Mouse (Mus musculus) forelimb bud, embryonic 11.5 days (tissue): ENCODE measurements around the gene Fndc3b.
A peak's percentile ranks its signal among the peaks of the same experiment; 100 is the strongest.

Experiments used
- DNase-seq: peaks from one replicate; pipeline ENCODE4 v3.0.0-alpha.2; 2012; ENCODE audit warnings: low read depth, low spot score

The Fndc3b gene

DNA sequence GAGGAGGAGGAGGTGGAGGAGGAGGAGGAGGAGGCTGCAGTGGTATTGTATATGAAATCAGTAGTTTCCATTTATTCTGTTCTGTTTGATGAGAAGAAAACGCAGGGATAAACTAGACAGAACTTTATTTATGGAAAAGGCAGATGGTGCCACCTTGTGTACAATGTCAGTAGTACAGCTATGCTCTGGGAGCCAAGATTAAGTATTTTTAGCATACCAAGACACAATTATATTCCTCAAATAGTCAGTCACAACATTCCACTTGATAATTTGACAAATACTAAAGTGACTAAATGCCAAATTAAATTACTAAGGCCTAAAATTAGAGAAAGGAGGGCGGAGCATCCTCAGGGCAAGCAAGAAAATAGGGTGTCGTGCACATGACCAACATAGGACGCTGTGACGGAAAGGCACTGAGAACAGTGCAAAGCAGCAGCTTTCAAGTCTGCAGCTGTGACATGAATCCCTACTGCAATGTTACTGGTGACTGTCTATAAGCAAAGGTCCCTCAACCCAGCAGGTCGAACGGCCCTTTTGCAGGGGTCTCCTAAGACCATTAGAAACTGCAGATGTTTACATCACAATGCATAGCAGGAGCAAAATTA lies 244.7 kb downstream of the Fndc3b start:
- DNase-seq = peak; percentile 30

GRCm38 (mm10) chr3:27463373-27463772 lies 247.7 kb downstream of the Fndc3b start:
- DNase-seq = no peak

DNA sequence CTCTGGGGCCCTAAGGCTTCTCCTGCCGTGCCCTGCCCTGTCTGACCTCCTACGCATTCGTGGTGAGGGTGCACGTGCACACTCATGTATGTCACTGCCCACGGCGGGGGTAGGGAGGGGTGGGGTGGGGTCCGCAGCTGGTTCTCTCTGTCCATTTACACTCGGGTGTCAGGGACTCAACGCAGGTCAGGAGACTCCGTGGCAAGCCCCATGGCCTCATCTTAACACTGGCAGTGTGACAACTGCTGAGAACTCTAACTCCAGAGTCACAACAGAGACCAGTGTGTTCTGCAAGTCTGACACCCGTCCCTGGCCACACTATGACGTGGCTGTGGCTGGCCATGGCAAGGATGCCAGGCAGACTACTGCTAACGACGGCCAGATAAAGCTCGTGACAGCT lies 248.2 kb downstream of the Fndc3b start:
- no peak for DNase-seq

DNA sequence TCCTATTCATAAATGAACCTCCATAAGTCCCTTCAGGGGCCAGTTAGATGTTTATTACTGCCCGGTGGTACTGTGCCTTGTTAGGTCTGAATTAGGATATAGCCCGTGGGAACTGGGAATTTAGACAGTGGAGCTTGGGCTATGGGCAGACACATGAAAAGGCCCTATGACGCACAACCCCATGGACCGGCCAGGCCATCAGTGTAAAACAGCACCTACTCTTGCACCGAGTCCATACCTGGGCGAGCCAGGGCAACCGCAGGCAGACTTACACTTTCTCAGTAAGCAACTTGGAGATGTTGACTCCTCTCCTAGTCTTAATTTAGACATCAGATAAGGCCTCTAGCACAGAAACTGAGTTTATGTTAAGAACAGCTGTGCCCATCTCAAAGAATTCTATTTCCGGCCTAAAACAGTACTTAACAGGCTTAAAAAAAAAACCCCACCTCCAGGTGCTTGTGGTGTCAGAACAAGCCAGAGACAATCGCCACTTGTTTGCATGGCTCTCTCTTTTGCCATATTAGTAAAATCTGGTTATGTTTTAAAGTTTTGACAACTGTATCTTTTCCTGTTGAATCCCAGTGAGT lies 248.7 kb downstream of the Fndc3b start:
- DNase-seq = no peak

DNA sequence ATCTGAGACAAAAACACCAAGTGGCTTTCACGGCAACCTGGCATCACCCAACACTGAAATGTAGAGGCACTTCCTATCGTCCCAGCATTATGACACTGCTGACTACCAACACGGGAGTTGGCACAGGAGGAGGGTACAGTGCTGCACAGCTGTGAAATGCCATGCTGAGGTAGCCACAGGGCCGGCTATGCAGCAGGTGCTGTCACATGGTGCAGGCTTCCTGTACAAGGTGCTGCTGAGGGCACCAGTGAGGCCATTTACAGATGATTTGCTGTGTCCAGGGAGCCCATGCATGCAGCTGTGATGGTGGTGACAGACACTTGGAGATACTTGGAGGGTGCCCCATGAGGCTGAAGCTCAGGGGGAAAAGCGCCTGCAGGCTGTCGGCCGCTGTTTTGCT lies 249.2 kb downstream of the Fndc3b start:
- DNase-seq = no peak

DNA sequence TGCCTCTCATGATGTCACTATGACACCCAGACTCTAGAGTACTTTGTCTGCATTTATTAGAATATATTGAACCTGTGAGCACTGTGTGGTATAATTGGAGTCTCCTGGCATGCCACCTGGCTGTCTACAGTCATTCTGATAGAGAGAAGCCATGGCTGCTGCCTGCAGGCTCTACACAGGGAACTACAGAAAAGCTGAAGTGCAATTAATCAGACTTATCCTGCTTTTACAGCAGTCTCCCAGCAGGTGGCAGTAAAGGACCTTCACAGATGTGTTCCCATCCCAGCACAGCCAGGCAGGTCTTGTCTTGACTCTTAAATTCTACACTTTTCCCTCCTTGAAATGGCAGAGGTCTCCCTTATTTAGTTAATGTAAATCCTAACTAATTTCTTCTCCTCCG lies 250.1 kb downstream of the Fndc3b start:
- peak; percentile 85 for DNase-seq

DNA sequence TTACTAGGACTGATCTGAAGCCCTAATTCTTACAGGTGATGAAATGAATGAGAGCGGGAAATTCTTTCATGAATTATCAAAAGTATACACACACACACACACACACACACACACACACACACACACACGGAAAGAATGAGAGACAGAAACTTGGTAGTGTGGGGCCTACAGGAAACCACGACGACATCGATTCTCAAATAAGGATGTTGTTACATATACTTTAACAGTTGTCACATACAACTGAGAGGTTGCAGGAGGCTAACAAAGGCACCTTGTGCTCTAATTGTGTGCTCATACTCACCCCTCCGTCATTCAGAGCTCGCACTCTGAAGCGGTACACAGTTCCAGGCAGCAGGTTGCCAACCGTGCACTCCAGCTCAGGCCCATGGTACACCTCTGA lies 252.7 kb downstream of the Fndc3b start:
- DNase-seq = no peak

- no peak for DNase-seq
Observed at GRCm38 (mm10) chr3:27456514-27456913, 254.6 kb downstream of the Fndc3b start.

GRCm38 (mm10) chr3:27454402-27455195 lies 256.5 kb downstream of the Fndc3b start:
- DNase-seq = no peak

DNA sequence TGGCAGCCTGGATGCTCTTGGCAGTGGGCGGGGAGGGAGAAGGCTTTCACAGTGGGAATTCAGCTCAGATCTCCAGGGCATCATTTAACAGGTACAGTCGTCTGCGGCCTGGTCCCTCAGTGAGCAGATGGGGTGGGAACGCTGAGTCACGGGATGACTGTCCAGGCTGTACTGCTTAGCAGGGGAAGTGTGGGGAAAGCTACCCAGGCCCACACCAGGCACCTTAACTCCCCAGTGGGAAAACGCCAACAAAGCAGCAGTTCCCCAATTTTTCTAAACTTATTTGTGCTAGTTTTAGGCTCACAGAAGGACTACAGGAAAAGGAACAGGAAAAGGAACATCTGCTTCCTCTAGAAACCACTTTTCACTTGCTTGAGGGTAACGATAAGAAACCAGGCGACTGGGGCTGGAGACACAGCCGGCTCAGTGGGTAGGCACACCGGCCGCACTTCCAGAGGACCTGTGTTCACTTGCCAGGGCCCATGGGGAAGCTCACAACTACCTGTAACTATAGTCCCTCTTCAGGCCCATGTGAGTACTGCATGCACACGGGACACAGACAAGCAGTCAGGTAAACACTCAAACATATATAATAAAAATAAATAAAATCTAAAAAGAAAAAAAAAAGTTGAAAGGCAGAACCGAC lies 257.5 kb downstream of the Fndc3b start:
- no peak for DNase-seq

DNA sequence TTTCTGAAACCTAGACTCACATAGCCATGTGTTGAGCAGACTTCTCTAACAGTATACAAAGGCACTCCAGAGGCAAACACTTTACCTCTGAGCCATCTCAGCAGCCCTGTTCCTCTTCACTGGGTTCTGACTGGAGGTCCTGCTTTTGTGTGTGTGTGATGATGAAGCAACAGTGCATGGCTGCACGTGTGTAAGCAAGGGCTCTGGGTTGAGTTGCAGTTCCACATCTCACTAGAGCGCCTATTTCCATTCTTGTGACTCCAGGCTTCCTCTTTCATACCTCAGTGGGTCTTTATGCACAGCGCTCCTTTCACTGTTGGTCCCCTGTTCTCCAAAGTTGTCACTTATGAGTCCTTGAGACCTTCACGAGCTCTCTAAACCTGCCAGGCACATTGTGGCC lies 261.7 kb downstream of the Fndc3b start:
- no peak for DNase-seq

- no peak for DNase-seq
Observed at GRCm38 (mm10) chr3:27448367-27448766, 262.7 kb downstream of the Fndc3b start.

- no peak for DNase-seq
Observed at GRCm38 (mm10) chr3:27439704-27440103, 271.4 kb downstream of the Fndc3b start.

DNA sequence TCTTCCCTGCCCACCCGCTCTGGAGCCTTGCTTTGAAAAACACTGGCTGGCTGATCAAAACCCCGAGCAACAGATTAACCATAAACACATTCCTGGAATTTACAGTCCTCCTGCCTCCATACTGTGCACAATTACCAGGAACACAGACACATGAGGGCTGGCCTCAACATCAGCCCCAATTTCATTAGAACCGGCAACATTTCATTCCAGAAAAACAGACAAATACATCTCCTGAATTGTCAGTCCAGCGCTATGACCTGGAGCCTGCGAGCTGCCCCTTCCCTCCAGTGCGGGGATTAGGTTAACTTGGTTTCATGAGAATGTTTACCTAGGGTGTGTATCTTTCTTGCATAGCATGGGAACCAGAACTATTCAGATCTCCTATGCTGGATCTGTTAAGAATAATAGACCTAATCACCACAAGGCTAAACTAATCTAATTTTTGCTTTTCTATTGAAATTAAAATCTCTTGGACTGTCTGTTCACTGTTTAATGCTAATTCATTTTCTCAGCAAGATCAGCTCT lies 275.9 kb downstream of the Fndc3b start:
- DNase-seq = no peak

DNA sequence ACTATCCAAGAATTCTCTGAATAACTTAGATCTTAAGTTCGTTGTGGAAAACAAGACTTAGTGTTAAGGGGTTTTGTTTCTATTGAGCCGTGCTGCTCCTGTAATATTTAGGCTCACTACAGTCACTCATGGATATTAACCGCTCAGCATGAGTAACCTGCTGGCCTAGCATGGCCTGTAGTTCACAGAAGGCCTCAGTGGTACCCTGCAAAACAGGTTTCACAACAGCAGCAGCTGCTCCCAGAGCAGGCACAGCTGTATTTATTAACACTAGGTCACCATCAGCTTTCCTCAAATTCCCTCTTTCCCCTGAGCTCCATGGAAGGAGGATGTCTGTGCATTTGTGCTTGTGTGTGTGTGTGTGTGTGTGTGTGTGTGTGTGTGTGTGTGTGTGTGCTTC lies 278.1 kb downstream of the Fndc3b start:
- DNase-seq = no peak

- no peak for DNase-seq
Observed at GRCm38 (mm10) chr3:27430621-27431263, 280.4 kb downstream of the Fndc3b start.

DNA sequence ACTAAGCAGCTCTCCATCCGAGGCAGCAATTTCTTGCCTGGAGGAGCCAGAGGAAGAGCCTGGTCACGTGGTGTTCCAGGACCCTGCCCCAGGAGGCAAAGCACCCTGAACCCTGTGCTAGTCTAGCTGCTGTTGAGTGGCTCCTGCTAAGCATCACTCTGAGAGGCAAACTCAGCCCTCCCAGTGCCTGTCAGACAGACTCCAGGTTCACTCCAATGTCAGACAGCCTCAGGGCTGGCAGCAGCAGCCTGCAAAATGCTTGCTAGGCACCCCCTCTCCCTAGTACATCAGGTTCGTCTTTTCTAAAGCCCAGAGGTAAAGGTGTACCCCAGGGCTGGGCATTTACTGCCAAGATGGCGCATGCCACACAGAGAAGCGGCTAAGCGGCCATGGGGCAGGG lies 283.7 kb downstream of the Fndc3b start:
- DNase-seq = no peak

GRCm38 (mm10) chr3:27424049-27424667 lies 286.9 kb downstream of the Fndc3b start:
- DNase-seq = no peak

DNA sequence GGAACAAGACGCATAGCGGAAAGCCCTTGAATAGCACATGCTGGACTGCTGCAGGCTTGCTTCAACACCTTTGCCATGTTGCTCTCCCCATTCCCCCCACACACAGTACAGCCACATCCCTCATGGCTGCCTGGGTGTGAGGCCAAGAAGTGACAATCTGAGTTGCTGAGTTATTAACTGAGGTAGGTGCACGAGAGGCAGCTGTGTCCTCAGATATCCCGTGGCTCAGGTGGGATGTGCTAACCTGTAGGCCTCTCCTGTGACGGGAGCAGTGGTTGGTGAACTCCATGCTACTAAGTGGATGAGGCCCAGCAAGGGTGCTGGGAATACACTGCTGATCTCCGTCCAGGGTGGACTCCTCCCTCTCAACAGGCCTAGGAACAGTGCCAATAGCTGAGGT lies 288.6 kb downstream of the Fndc3b start:
- DNase-seq = no peak

GRCm38 (mm10) chr3:27421980-27422379 lies 289.1 kb downstream of the Fndc3b start:
- no peak for DNase-seq

DNA sequence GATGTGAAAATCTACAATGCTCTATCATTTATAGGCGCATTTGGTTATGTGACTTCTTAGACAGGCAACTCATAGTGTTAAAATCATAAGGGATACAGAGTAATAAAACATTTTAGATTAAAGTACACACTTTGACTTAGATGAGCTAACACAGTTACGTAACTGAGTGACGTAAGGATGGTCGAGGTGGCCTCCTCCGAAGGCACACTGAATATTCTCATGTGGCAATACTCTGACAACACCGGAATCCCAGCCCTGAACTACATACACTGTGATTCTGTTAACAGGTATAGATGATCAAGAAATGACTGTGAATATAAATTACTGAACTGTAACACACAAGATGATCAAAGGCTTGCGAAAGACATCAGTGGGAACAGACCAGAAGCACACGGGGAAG lies 292.5 kb downstream of the Fndc3b start:
- no peak for DNase-seq
